8 mouse cellular contexts compared by ENCODE assay signal in the genomic region with DNA sequence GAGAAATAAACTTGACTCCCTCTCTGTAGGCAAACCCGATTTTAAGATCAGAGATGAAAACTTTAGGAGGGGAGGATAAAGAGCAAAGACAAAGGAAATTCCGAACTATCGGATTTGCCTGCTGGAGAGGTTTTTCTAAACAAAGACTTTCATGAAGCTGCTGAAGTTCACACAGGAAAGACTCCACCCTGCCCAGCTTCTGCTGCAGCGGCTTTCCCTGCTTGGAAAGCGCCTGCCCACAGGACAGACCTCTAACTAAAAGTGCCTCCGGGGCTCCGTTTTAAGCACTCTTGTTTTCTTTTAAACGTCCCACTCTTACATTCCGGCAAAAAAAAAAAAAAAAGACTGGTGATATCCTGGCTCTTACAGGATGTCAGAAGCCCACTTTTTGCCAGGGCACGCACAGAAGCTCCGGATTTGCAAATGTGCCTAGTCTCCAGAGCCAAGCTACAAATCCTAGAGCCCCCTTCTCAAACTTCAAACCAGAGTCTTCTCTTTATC. TPM values are rescaled to one million over a fixed set of nuclear protein-coding genes. Genes with fewer than 3 reads are reported as not detected.
A peak's percentile ranks its signal among the peaks of the same experiment; 100 is the strongest.
DNase-seq lines count a peak whose midpoint lies in the region; ATAC-seq and TF ChIP-seq lines count a peak whose summit lies in the region.

No protein-coding gene starts in this region.

- H3K4me2 ChIP-seq in intestine, postnatal 0 days (replicated peaks; ENCODE audit: low read depth): peak overlapping the region; percentile 52
- H3K4me2 ChIP-seq in stomach, embryonic 16.5 days (ENCODE audit: low read depth, low read length): peak overlapping the region; percentile 45

- H3K9ac ChIP-seq in intestine, postnatal 0 days (ENCODE audit: low read depth, low read length): peak overlapping the region; percentile 43; the same call in 1 of the 2 replicates
- peak overlapping the region; percentile 72 for H3K9ac ChIP-seq in stomach, embryonic 16.5 days (ENCODE audit: low read length)

- H3K36me3 ChIP-seq in intestine, postnatal 0 days (ENCODE audit: control insufficient read depth, insufficient read depth): no peaks in the 10 kb centered on the region
- H3K36me3 ChIP-seq in stomach, embryonic 16.5 days (ENCODE audit: control insufficient read depth, insufficient read depth, low read length): no peaks in the 10 kb centered on the region

- no peaks in the 10 kb centered on the region for H3K9me3 ChIP-seq in intestine, postnatal 0 days (ENCODE audit: control insufficient read depth)
- no peaks in the 10 kb centered on the region for H3K9me3 ChIP-seq in stomach, embryonic 16.5 days (replicated peaks; ENCODE audit: control insufficient read depth, low read length)

- 11% methylated on average over 11 of the region's 11 CpGs for WGBS in intestine, postnatal 0 days
- WGBS in stomach, embryonic 16.5 days: 3% methylated on average over 11 of the region's 11 CpGs

- H3K27me3 ChIP-seq in intestine, postnatal 0 days (replicated peaks; ENCODE audit: control insufficient read depth, insufficient read depth, low read length): no peaks in the 10 kb centered on the region
- no peaks in the 10 kb centered on the region for H3K27me3 ChIP-seq in stomach, embryonic 16.5 days (ENCODE audit: control insufficient read depth, insufficient read depth, low read length)

- H3K4me3 ChIP-seq in intestine, postnatal 0 days (ENCODE audit: low read depth, low read length): peak overlapping the region; percentile 49
- peak overlapping the region; percentile 56 for H3K4me3 ChIP-seq in stomach, embryonic 16.5 days (replicated peaks; ENCODE audit: low read length)

- no peak for ATAC-seq in intestine, postnatal 0 days
- ATAC-seq in stomach, embryonic 16.5 days (ENCODE audit: insufficient read depth, low FRiP score): peak; percentile 73; the same call in 1 of the 2 replicates

- DNase-seq in urinary bladder, postnatal 25 days (ENCODE audit: low spot score): peak; percentile 6
- no peak for DNase-seq in urinary bladder, postnatal 4 days (ENCODE audit: low spot score in 2 of 2)
- peak; percentile 56 for DNase-seq in forelimb bud, embryonic 11.5 days (ENCODE audit: low read depth, low spot score)
- peak; percentile 29 for DNase-seq in lung, postnatal 25 days (ENCODE audit: low spot score)
- DNase-seq in cerebellum, adult 11 months: no peak
- DNase-seq in c-Kit-positive CD71-positive TER-119-positive erythroid progenitor cells, embryonic 14.5 days (ENCODE audit: low spot score): no peak

- peak overlapping the region; percentile 36 for H3K27ac ChIP-seq in intestine, postnatal 0 days (ENCODE audit: low read depth, low read length)
- H3K27ac ChIP-seq in stomach, embryonic 16.5 days (ENCODE audit: low read length): peak overlapping the region; percentile 94

- TF ChIP-seq CTCF in intestine, postnatal 0 days (IDR thresholded peaks at IDR 0.05; ENCODE audit: low read depth): no peak

- no peaks in the 10 kb centered on the region for H3K4me1 ChIP-seq in intestine, postnatal 0 days (replicated peaks; ENCODE audit: control insufficient read depth, insufficient read depth, low read length)
- H3K4me1 ChIP-seq in stomach, embryonic 16.5 days (ENCODE audit: control insufficient read depth, insufficient read depth, low read length): peaks cover 6% of the 10 kb centered on the region; the same call in 1 of the 2 replicates

RNA-seq across cellular contexts. Expression of gene Col5a2, which starts 0.8 kb away (rescaled TPM):
- 29.5 and 29.6 TPM in 2 replicates for polyA plus RNA-seq in intestine, postnatal 0 days (2015; fragmentation: Nextera tagmentation; extraction: Ambion mirVana)
- polyA plus RNA-seq in stomach, embryonic 16.5 days (2015; fragmentation: Nextera tagmentation; extraction: Ambion mirVana): 120 and 127 TPM in 2 replicates

Comparison
In these comparisons a context has a peak if more than half of its experiments do, and no peak if none do; other contexts are left out.
1. DNase-seq: peak in urinary bladder, postnatal 25 days (single experiment), forelimb bud, embryonic 11.5 days (single experiment) and lung, postnatal 25 days (single experiment); none in urinary bladder, postnatal 4 days (0 of 2), cerebellum, adult 11 months (single experiment) and c-Kit-positive CD71-positive TER-119-positive erythroid progenitor cells, embryonic 14.5 days (single experiment).